Mouse (Mus musculus) liver, embryonic 14.5 days (tissue): ENCODE measurements around the gene Picalm. TPM values are rescaled to one million over a fixed set of nuclear protein-coding genes. Genes with fewer than 3 reads are reported as not detected.
"Not testable (repeated sequence)": the region's sequence is repeated elsewhere in the genome, so short reads cannot be mapped to it uniquely, and the experiment has no call there.

Source experiments
- ATAC-seq: fragments of 200-750 bp; cut with Nextera tagmentation; 2 replicates; pipeline ENCODE4 v1.8.0; 2017; ENCODE audit warnings: moderate number of reproducible peaks, mild to moderate bottlenecking, moderate library complexity; ENCODE audit not compliant: insufficient read depth
- DNase-seq, 3 experiments: peaks; one replicate each; pipeline ENCODE4 v3.0.0-alpha.2; 2012 to 2013; ENCODE audit warnings: low read depth in 3 of 3, low spot score in 3 of 3
- H3K27ac ChIP-seq: fragments of 300-500 bp; sonication (generic); 2 replicates; pipeline ENCODE4 v1.5.1; 2014; ENCODE audit warnings: moderate library complexity, mild to moderate bottlenecking, control low read depth, inconsistent platforms
- H3K27me3 ChIP-seq: fragments of 300-500 bp; sonication (generic); 2 replicates; pipeline ENCODE4 v1.6.1; 2014; ENCODE audit warnings: mild to moderate bottlenecking, low read length, moderate library complexity; ENCODE audit not compliant: control insufficient read depth, insufficient read depth
- H3K36me3 ChIP-seq: fragments of 300-500 bp; sonication (generic); replicated peaks from 2 replicates; pipeline ENCODE4 v1.6.1; 2014; ENCODE audit warnings: low read depth; ENCODE audit not compliant: control insufficient read depth, insufficient read depth
- H3K4me1 ChIP-seq, 2 experiments: fragments of 200-500 bp in 1 of 2; fragments of 300-500 bp in 1 of 2; sonication (generic) in 1 of 2; replicated peaks; 2 replicates each; pipeline ENCODE4 v1.6.1; 2012 to 2014; ENCODE audit warnings: antibody characterized with exemption in 1 of 2, inconsistent platforms in 1 of 2, low read length in 1 of 2; ENCODE audit not compliant: control insufficient read depth in 2 of 2, insufficient read depth in 2 of 2
- H3K4me2 ChIP-seq: fragments of 300-500 bp; sonication (generic); 2 replicates; pipeline ENCODE4 v1.6.1; 2014; ENCODE audit warnings: low read depth, mild to moderate bottlenecking, control low read depth, moderate library complexity
- H3K4me3 ChIP-seq, 2 experiments: fragments of 200-500 bp in 1 of 2; fragments of 300-500 bp in 1 of 2; sonication (generic) in 1 of 2; 2 replicates each; pipeline ENCODE4 v1.5.1; 2012 to 2014; ENCODE audit warnings: low read depth in 2 of 2, low read length in 2 of 2, mild to moderate bottlenecking in 2 of 2, control low read depth in 1 of 2, inconsistent platforms in 1 of 2, moderate library complexity in 1 of 2; ENCODE audit not compliant: insufficient read depth in 1 of 2
- H3K9ac ChIP-seq: fragments of 300-500 bp; sonication (generic); replicated peaks from 2 replicates; pipeline ENCODE4 v1.6.1; 2014; ENCODE audit warnings: mild to moderate bottlenecking, control low read depth, moderate library complexity
- H3K9me3 ChIP-seq: fragments of 300-500 bp; sonication (generic); 2 replicates; pipeline ENCODE4 v1.6.1; 2016; ENCODE audit warnings: low read length, mixed read lengths; ENCODE audit not compliant: control insufficient read depth
- CTCF ChIP-seq: IDR thresholded peaks from 2 replicates; pipeline ENCODE4 v1.5.1; 2016; ENCODE audit warnings: antibody characterized with exemption, low read depth, control low read depth
- EP300 ChIP-seq: IDR thresholded peaks from 2 replicates; pipeline ENCODE4 v1.6.1; 2016; ENCODE audit warnings: antibody characterized with exemption, low read depth
- WGBS: fragments of 180-500 bp; shearing (Covaris S2); extraction: QIAGEN DNeasy Blood & Tissue Kit; methylation state at CpG from one replicate; pipeline ENCODE4 v1.1.7; 2014; ENCODE audit not compliant: insufficient replicate concordance; 5-methylcytosine and 5-hydroxymethylcytosine counted together
- polyA plus RNA-seq, 2 experiments: library from polyadenylated mRNA; depleted of rRNA in 1 of 2; stranded (reverse) in 1 of 2; unstranded in 1 of 2; fragments of >200 nt; fragmentation: Nextera tagmentation in 1 of 2; extraction: Ambion mirVana in 1 of 2; gene quantifications; 2 replicates each; pipeline versions ENCODE4 v1.2.1 to v1.2.3; 2012 to 2014

The Picalm gene
- polyA plus RNA-seq, 2 experiments: 61.5 to 138 TPM

DNA sequence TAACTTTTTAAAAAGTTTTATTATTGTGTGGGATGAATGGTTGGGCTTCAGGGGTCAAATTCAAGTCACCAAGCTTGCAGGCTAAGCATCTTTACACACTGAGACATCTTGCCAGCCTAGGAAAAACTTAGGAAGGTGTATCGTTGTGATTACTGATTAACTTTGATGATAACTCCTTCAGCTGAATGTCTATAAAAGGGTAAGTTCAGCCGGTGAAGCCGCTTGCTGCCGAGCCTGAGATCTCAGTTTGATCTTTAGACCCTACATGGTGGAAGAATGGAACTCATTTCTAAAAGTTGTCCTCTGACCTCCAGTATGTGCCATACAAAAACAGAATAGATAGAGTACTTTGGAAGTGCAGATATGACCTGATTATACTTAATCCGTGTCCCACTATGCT is 30.6 kb downstream of the Picalm start:
- DNase-seq (no peak), ATAC-seq (no peak)
- Histone ChIP-seq H3K4me3 (no peak overlapping the region), H3K27me3 (no peaks in the 10 kb centered on the region), H3K4me1 (peaks cover 2 to 4% of the 10 kb centered on the region in 2 experiments; a peak in 1 of 4 replicates), H3K36me3 (peaks cover 74% of the 10 kb centered on the region), H3K27ac (no peak overlapping the region), H3K9ac (no peak overlapping the region), H3K9me3 (no peaks in the 10 kb centered on the region), H3K4me2 (no peak overlapping the region)
- TF ChIP-seq CTCF: no peak
- 0 out of 2 replicates have a peak, but pooled peaks have one; percentile 10 for TF ChIP-seq EP300
- 78% methylated on average over 5 of the region's 5 CpGs for WGBS

GRCm38 (mm10) chr7:90164276-90164675 is 34.3 kb downstream of the Picalm start:
- Histone ChIP-seq H3K27me3 (no peaks in the 10 kb centered on the region), H3K27ac (no peak overlapping the region), H3K4me2 (no peak overlapping the region), H3K4me1 (peaks cover 0 to 4% of the 10 kb centered on the region in 2 experiments; a peak in 1 of 4 replicates), H3K36me3 (peaks cover 80% of the 10 kb centered on the region), H3K4me3 (no peak overlapping the region), H3K9me3 (no peaks in the 10 kb centered on the region), H3K9ac (no peak overlapping the region)
- 33% methylated on average over 1 of the region's 1 CpGs for WGBS
- no peak for DNase-seq
- no peak for ATAC-seq
- no peak for TF ChIP-seq EP300
- TF ChIP-seq CTCF: no peak

DNA sequence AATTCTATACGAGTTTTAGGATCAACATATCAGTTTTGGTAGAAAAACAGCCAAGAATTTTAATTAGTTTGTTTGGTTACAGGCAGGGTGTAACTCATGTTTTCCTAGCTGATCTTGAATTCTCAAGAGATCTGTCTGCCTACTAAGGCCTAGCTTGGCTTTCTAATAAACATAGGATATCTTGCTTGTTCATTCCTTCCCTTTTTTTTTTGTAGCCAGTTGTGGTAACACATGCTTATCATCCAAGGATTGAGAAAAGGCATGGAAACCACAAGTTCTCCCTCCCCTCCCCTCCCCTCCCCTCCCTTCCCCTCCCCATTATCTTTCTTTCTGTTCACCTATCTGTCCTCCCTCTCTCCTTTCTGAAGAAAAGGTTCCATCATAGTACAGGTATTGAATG is 36.0 kb downstream of the Picalm start:
- peak; percentile 21; the same call in 1 of the 2 replicates for ATAC-seq
- Histone ChIP-seq H3K9ac (no peak overlapping the region), H3K4me2 (no peak overlapping the region), H3K4me3 (no peak overlapping the region), H3K27me3 (no peaks in the 10 kb centered on the region), H3K27ac (no peak overlapping the region), H3K9me3 (no peaks in the 10 kb centered on the region), H3K4me1 (peaks cover 0 to 4% of the 10 kb centered on the region in 2 experiments; a peak in 1 of 4 replicates), H3K36me3 (peaks cover 79% of the 10 kb centered on the region)
- TF ChIP-seq EP300 (no peak), CTCF (no peak)
- no peak for DNase-seq
- WGBS: 38% methylated on average over 1 of the region's 1 CpGs

DNA sequence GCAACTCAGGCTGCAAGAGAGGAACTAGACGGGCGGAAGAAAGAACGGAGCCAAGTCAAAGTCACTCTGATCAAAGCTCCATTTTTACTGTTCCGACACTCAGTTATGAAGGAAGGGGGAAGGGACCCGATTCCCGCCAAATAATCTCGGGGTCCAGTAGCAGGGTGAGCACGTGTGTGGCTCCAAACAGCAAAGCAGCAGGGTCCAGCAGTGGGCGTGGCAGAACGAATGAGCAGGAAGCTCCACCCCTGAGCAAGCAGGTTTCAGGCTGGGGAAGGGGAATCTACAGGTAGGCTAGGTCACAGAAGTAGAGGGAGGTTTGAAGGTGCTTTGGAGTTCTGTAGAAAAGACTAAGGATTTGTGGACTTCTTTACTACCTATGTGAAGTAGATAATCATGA is 37.8 kb downstream of the Picalm start:
- peaks cover 74% of the 10 kb centered on the region for H3K36me3 ChIP-seq

GRCm38 (mm10) chr7:90173778-90174177 is 43.8 kb downstream of the Picalm start:
- Histone ChIP-seq H3K36me3 (peaks cover 66% of the 10 kb centered on the region), H3K4me3 (no peak overlapping the region), H3K4me1 (no peaks in the 10 kb centered on the region), H3K27me3 (no peaks in the 10 kb centered on the region), H3K9me3 (no peaks in the 10 kb centered on the region), H3K9ac (no peak overlapping the region), H3K27ac (no peak overlapping the region), H3K4me2 (no peak overlapping the region)
- TF ChIP-seq EP300 (no peak), CTCF (no peak)
- ATAC-seq: no peak
- no peak for DNase-seq
- WGBS: 95% methylated on average over 1 of the region's 1 CpGs

More for the DNA sequence above, 37.8 kb downstream of the Picalm start:
- WGBS: 78% methylated on average over 10 of the region's 10 CpGs
- DNase-seq, H3K9ac ChIP-seq, H3K4me2 ChIP-seq, H3K4me1 ChIP-seq, ATAC-seq, H3K27me3 ChIP-seq, H3K27ac ChIP-seq, H3K4me3 ChIP-seq, H3K9me3 ChIP-seq: not testable (repeated sequence)
